Mouse (Mus musculus): ENCODE measurements at regions not wholly inside any gene's neighbourhood (a gene's known extent, or its start where the extent isn't known, plus 50 kb on each side); places are given as distances from the start of the nearest gene placed in this dataset.

DNA sequence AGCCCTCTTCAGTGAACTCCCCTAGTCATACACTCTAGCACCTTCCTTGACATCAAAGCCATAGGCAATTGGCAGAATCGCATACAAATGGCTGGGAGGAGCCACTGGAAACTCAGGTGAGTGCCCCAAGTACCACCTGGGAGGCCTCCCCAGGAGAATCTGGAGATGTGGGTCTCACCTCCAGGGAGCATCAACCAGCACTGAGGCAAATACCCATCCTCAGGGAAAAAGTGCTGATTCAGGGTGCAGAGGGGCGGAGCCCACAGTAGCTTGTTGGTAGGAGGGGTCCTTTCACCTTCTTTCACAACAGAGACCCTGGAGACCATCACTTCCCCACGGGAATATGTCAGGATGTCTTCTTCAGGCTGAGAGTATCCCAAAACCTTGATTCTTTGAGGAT, 53.4 kb upstream of the Eln start:
- TF ChIP-seq GATA1 (IDR thresholded peaks at IDR 0.05; ENCODE audit: borderline replicate concordance, low read length) (no peak), FLI1 (IDR thresholded peaks at IDR 0.05; ENCODE audit: low read length) (no peak)
